Comparison of ENCODE assay signal across 26 mouse cellular contexts in the genomic region with DNA sequence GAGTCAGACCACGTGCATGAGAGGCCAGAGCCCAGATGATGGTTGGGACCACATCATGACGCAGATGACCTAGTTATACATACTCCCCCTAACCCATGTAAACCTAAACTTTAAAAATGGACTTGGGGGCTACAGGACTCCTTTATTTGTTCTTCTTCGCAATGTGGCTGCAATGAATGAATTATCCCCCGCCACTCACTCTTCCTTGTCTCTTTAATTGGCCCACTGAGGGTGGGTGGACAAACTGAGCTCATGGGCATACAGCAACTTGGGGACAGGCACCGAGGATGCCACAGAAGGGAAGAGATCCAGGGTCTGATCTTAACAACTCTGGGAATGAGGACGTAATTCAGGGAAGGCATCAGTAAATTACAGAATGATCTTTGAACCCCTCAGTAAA.
"Had no signal": no experiment of that assay in that cellular context is flagged by ENCODE, and none has a peak within 500 bp of the region (broad histone marks: within the 10 kb centered on the region; RNA-seq: fewer than 3 reads in every experiment).

No protein-coding gene starts in this region.

- H3K4me1 ChIP-seq: liver, embryonic 12.5 days; liver, embryonic 13.5 days; liver, embryonic 15.5 days; megakaryocyte, embryonic 14.5 days; midbrain, embryonic 10.5 days; midbrain, embryonic 12.5 days; midbrain, embryonic 13.5 days; midbrain, embryonic 15.5 days; neural tube, embryonic 12.5 days had no signal

- ATAC-seq: liver, embryonic 12.5 days; liver, postnatal 0 days; midbrain, embryonic 13.5 days; midbrain, embryonic 15.5 days; midbrain, embryonic 16.5 days had no signal

- DNase-seq: left cerebral cortex, postnatal 4 days; liver; liver, embryonic 13.5 days; liver, postnatal 0 days; lung, adult 2 months; lung, embryonic 14.5 days; lung, postnatal 14 days; lung, postnatal 4 days; midbrain, embryonic 14.5 days had no signal

- H3K9me3 ChIP-seq: limb, embryonic 13.5 days; limb, embryonic 15.5 days; liver, embryonic 12.5 days; liver, embryonic 13.5 days; liver, embryonic 15.5 days; lung, embryonic 15.5 days; megakaryocyte, embryonic 14.5 days; midbrain, embryonic 10.5 days; midbrain, embryonic 12.5 days; midbrain, embryonic 13.5 days; midbrain, embryonic 15.5 days; neural tube, embryonic 12.5 days had no signal

- H3K27ac ChIP-seq: left cerebral cortex, adult 2 months; limb, embryonic 13.5 days; limb, embryonic 15.5 days; liver, embryonic 12.5 days; liver, embryonic 13.5 days; liver, embryonic 14.5 days; liver, embryonic 15.5 days; lung, embryonic 15.5 days; macrophage; midbrain, embryonic 10.5 days; midbrain, embryonic 12.5 days; midbrain, embryonic 13.5 days; midbrain, embryonic 15.5 days; neural tube, embryonic 12.5 days had no signal

- H3K36me3 ChIP-seq: liver, embryonic 13.5 days; liver, embryonic 15.5 days; lung, embryonic 15.5 days; midbrain, embryonic 10.5 days; midbrain, embryonic 12.5 days; midbrain, embryonic 13.5 days; midbrain, embryonic 15.5 days; neural tube, embryonic 12.5 days had no signal

- H3K4me3 ChIP-seq: left cerebral cortex, adult 2 months; limb, embryonic 13.5 days; limb, embryonic 15.5 days; liver, embryonic 12.5 days; liver, embryonic 13.5 days; liver, embryonic 15.5 days; lung, embryonic 15.5 days; megakaryocyte, embryonic 14.5 days; midbrain, embryonic 10.5 days; midbrain, embryonic 12.5 days; midbrain, embryonic 13.5 days; midbrain, embryonic 15.5 days; myocyte; neural tube, embryonic 12.5 days had no signal

- H3K27me3 ChIP-seq: limb, embryonic 13.5 days; limb, embryonic 15.5 days; liver, embryonic 13.5 days; liver, embryonic 15.5 days; midbrain, embryonic 12.5 days; midbrain, embryonic 13.5 days; midbrain, embryonic 15.5 days; neural tube, embryonic 12.5 days had no signal

- H3K9ac ChIP-seq: limb, embryonic 15.5 days; liver, embryonic 12.5 days; liver, embryonic 13.5 days; liver, embryonic 14.5 days; liver, embryonic 15.5 days; liver, postnatal 0 days; lung, embryonic 14.5 days; lung, embryonic 15.5 days; midbrain, embryonic 12.5 days; midbrain, embryonic 13.5 days; midbrain, embryonic 15.5 days; neural tube, embryonic 12.5 days had no signal

- H3K4me2 ChIP-seq: limb, embryonic 13.5 days; limb, embryonic 15.5 days; liver, embryonic 11.5 days; liver, embryonic 12.5 days; liver, embryonic 13.5 days; liver, embryonic 15.5 days; lung, embryonic 14.5 days; lung, embryonic 15.5 days; midbrain, embryonic 12.5 days; midbrain, embryonic 13.5 days; midbrain, embryonic 15.5 days; neural tube, embryonic 12.5 days had no signal
